Mouse (Mus musculus) C2C12 (cell line): ENCODE results near the gene Ttc26.

ENCODE experiments used
- CTCF ChIP-seq: IDR thresholded peaks from one replicate; pipeline ENCODE4 v1.5.1; 2011; ENCODE audit not compliant: control insufficient read depth, insufficient read depth, insufficient read length
- FOSL1 ChIP-seq: IDR thresholded peaks from one replicate; pipeline ENCODE4 v1.8.0; 2011; ENCODE audit warnings: mild to moderate bottlenecking, low read length; ENCODE audit not compliant: poor library complexity, insufficient read depth, severe bottlenecking
- MYOG ChIP-seq: IDR thresholded peaks from one replicate; pipeline ENCODE4 v1.6.1; 2011; ENCODE audit not compliant: control insufficient read depth, insufficient read length; ENCODE audit errors: extremely low read depth

GRCm38 (mm10) chr6:38453049-38453448 lies 71.8 kb downstream of the Ttc26 start:
- TF ChIP-seq CTCF (no peak), MYOG (no peak), FOSL1 (no peak)
